Mouse (Mus musculus): Measurements from ENCODE around the gene Mtus2.

DNA sequence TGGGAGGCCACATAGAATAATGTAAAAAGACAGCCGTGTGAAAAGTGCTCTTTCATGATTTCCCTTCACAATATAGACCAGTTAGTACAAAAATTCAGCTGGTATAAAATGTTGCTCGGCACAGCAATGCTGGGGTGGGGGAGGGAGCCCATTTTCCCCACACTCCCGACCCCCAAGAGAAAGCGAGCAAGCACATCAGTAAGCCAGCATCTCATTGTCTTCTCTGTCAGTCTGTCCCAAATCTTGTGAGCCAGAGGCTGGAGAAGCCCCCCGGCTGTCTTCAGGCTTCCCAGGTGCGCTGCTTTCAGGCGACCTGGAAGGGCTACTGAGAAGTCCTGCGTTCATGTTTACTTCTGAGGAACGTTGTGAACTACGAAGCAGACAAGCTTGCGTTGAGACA is 699 bp upstream of the Mtus2 start:
- TF ChIP-seq CTCF (IDR thresholded peaks at IDR 0.05; ENCODE audit: borderline replicate concordance, control insufficient read depth, extremely low read depth, insufficient read depth, low read length, poor library complexity) (no peak), POLR2A (IDR thresholded peaks at IDR 0.05; ENCODE audit: control insufficient read depth, extremely low read depth, insufficient read depth, low read length, poor library complexity) (no peak)
